Mouse (Mus musculus): ENCODE measurements around the gene Hbs1l. TPM values are rescaled to one million over a fixed set of nuclear protein-coding genes. Genes with fewer than 3 reads are reported as not detected.

Gene Hbs1l
- 67.8 TPM for polyA plus RNA-seq (2014; fragmentation: Illumina TruSeq; extraction: RNeasy Lipid Tissue Mini Kit (QIAGEN cat#74804); ENCODE audit: low read depth, low replicate concordance)

GRCm38 (mm10) chr10:21295759-21296621, at the start of gene Hbs1l:
Gene Hbs1l (plus strand): TSS chr10:21295979.

GRCm38 (mm10) chr10:21376682-21377473, 81.1 kb downstream of the Hbs1l start, which contains the start of gene Aldh8a1:
Gene Aldh8a1 (plus strand): TSS chr10:21377291.

Other genes with a start within 250 kb of the Hbs1l start
- 0.23 TPM for gene Myb, start 135.0 kb upstream of the Hbs1l start, polyA plus RNA-seq (2014; fragmentation: Illumina TruSeq; extraction: RNeasy Lipid Tissue Mini Kit (QIAGEN cat#74804); ENCODE audit: low read depth, low replicate concordance)
- not detected for gene Aldh8a1, start 81.3 kb downstream of the Hbs1l start, polyA plus RNA-seq (2014; fragmentation: Illumina TruSeq; extraction: RNeasy Lipid Tissue Mini Kit (QIAGEN cat#74804); ENCODE audit: low read depth, low replicate concordance)

Measured in adrenal gland, adult 10 weeks (tissue).